Mouse (Mus musculus): ENCODE measurements around the gene Prpf19.

Gene Prpf19

DNA sequence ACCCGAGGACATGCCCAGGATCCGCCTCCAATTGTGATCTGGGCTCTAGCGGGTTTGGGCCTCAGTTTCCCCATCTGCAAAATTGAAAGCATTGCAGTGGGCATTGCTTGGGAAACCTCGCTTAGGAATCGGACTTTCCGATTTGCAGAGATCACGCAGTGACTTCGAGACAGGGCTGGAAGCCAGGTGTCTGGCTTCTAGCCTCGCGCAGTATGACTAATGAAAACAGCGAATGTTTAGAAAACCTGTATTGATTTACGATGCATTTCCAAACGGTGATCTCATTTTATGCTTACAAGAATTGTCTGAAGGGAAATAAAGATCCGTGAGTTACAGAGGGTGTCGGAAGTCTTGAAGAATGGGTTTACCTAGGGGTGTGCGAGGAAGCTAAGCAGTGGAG, 677 bp downstream of the Prpf19 start:
- DNase-seq (ENCODE audit: low read depth, low spot score): no peak

- no peak for DNase-seq (ENCODE audit: low read depth, low spot score)
Observed at GRCm38 (mm10) chr19:10896849-10897248, 1.8 kb downstream of the Prpf19 start.

DNA sequence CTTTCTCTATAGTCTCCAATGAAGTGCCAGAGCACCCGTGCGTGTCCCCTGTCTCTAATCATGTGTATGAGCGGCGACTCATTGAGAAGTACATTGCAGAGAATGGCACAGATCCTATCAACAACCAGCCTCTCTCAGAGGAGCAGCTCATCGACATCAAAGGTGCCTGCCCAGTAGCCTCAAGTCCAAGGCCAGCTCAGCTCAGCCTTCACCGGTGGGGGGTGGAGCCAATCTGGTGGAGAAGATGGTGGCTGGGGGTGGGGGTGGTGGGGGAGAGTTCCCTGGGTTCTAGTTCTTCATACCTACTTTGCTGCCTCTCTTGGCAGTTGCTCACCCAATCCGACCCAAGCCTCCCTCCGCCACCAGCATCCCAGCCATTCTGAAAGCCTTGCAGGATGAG, 2.5 kb downstream of the Prpf19 start:
- no peak for DNase-seq (ENCODE audit: low read depth, low spot score)

- DNase-seq (ENCODE audit: low read depth, low spot score): peak; percentile 87
Observed at GRCm38 (mm10) chr19:10900315-10900714, 5.3 kb downstream of the Prpf19 start.

DNA sequence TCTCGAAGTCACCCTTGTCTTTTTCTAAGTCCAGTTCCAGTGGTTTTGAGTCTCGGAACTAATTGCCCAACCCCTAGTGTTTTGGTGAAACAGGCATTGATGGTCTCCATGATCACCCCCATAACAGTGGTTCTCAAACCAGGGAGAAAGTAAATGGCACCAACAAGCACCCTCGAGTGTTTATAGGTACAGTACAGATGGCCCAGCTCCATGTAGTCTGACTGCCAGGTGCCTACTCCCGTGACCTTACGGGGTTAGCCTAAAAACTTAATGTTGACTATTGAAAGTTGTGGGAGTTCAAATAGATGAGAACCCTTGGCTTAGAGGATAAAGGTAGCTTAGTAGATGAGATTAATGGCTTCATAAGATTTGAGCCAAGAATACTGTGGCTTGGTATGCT, 6.0 kb downstream of the Prpf19 start:
- DNase-seq (ENCODE audit: low read depth, low spot score): no peak

DNA sequence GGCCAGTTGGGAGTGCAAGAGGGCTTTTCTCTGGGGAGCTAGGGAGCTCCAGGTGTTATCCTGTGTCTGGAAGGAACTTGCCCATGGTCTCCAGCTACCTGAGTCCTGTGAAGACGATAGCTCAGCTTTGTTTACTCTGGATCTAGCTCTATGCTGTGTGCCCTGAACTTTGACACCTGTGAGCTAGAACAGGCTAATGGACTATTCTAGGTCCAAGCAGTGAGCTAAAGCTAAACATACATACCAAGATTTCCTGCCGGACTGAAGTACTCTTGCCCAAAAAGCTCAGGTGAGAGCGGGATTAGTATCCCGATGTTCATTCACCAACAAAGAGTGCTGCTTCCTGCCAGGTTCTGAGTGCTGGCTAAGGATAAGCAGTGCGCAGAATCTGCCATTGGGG, 9.5 kb downstream of the Prpf19 start:
- no peak for DNase-seq (ENCODE audit: low read depth, low spot score)

DNA sequence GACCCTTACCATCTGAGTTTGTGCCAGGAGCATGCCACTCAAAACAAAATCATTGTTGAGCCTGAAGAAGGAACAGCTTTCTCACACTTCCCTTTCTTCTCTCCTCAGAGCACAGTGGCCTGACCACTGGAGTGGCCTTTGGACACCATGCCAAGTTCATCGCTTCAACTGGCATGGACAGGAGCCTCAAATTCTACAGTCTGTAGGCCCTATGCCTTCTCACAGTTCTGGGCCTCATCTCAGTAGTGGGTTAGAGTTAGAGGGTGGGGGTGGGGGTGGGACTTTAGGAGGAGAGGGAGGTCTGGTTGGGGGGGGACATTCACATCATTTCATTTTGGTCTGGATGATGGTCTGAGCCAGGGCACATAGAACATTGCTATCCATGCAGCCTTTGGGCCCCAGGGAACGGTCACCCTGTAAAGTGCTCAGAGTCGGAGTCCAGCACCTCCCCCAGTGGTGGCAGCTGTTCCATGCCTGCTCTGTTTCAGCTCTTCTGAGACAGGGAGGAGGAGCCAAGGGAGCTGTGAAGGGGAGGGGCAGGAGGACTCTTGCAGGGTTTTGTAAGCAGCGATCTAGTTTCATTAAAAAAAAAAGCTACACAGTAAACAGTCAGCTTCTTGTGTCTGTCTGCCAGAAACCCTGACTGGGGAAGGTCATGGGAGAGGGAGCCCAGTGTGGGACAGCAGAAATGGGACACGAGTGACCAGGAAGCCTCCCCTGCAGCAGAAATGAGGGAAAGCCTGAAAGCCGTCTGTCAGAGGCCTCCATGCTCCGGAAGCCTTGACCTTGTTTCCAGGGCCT, 10.1 kb downstream of the Prpf19 start:
- DNase-seq (ENCODE audit: low read depth, low spot score): peak; percentile 86

DNA sequence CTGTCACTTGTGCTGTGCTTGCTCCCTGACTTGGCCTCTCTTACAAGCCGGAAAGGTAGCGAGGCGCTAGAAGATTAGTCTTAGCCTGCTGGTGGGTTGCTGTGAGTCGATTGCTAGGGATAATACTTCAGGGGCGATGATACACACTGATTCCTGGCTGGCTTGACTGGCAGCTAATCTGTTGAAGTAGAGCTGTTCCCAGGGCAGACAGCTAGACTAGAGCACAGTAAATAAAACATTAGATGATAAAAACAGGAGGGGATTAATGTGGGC, 10.6 kb downstream of the Prpf19 start:
- no peak for DNase-seq (ENCODE audit: low read depth, low spot score)

DNA sequence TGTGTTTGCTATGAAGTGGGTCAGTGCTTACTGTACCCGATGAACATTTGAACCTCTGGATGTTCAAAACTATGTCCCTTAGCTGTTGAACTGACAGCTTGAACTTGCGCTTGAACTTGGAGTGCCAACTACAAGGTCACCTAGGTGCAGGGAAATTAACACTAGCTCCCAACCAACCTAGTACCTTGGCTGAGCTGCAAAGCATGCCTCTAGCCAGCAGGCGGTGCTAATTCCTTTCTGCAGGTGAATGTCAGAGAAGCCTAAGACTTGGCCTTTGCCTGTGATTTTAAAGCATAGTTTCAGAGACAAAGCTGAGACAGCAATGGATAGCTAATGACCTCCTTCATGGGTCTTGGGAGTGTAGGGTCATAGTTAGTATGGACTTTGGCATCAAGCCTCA, 12.9 kb downstream of the Prpf19 start:
- DNase-seq (ENCODE audit: low read depth, low spot score): peak; percentile 59

DNA sequence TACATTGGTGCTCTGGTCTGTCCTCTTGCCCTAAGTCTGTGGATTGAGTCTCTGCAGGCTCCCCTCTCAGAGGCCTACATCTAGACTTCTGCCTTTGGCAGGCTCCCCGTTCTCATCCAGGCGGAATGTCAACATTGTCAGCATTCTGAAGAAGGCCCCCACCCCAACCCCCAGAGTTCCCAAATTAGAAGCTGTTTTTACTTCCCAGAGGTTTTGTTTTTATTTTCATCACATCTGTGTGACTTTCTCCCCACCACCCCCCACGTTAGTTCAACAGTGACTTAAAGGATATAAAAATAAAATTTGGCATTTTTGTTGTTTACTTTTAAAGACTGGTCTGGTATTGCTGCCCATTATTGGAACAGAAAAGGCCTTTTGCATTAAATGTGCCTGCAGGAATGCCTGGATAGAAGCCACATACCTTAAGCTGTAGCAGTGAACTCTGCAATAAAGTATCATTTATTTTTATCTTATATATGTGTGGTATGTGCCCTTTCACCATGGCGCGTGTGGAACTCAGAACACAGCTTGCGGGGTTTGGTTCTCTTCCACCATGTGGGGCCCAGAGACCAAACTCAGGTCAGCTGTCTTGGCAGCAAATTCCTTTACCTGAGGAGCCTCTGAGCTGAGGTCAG, 14.2 kb downstream of the Prpf19 start:
- no peak for DNase-seq (ENCODE audit: low read depth, low spot score)

DNA sequence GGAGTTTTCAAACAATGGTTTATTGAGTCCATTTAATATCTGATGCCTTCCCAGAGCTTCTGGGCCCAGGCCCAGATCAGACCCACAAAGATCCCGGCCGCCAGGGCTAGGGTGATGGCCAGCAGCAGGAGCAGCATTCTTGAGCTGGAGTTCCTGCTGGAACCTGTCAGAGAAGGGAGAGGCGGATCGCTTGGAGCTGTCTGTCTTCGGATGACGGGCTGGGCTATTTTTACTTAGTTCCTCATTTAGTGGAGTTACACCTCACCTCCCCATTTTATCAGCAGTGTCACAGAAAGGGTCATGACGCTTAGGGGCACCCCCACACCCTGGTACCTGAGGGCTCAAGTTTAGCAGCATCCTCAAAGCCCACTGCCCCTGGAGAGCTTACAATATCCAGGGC, 19.3 kb downstream of the Prpf19 start:
- peak; percentile 40 for DNase-seq (ENCODE audit: low read depth, low spot score)

DNA sequence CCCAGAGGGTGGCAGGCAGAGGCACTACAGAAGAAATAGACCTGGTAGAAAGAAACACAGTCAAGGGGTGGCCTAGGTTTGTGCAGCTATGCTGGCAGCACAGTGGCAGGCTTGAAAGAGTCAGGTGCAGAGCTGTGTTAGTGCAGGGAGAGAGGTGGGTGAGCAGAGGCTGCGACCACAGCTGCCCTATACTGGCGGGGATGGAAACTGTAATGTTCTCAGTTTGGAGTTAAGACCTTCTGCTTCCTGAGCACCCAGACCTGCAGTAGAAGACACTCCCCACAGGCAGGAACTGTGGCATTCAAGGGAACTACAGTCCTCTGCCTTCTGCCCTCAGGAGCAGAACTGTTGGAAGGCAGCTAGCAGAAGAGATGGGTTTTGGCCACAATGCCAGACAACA, 19.8 kb downstream of the Prpf19 start:
- no peak for DNase-seq (ENCODE audit: low read depth, low spot score)

- no peak for DNase-seq (ENCODE audit: low read depth, low spot score)
Observed at GRCm38 (mm10) chr19:10916506-10916905, 21.5 kb downstream of the Prpf19 start.

- no peak for DNase-seq (ENCODE audit: low read depth, low spot score)
Observed at GRCm38 (mm10) chr19:10918321-10918991, 23.4 kb downstream of the Prpf19 start.

DNA sequence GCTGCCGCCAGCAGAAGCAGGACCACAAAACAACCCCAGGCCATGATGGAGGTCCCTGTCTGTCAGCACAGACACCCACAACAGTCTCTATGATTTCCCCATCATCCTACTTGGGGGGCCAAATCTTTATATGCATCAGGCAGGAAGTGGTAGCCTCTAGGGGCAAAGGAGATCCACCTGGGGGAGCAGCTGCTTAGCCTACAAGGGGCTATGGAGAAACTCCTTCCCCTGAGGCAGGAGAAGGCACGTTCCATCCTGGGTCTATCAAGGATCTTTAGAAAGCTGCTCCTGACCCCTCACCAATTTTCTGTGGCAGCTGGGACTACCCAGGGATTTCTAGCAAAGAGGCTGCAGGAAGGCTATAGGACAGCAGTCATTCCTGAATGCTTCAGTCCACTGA, 25.5 kb downstream of the Prpf19 start, which contains the start of gene Zp1:
TSS of gene Zp1 (minus strand) at position 101 of the 400 bp plus-strand sequence.
- DNase-seq (ENCODE audit: low read depth, low spot score): no peak

GRCm38 (mm10) chr19:10921058-10921457, 26.0 kb downstream of the Prpf19 start:
- DNase-seq (ENCODE audit: low read depth, low spot score): no peak

- no peak for DNase-seq (ENCODE audit: low read depth, low spot score)
Observed at GRCm38 (mm10) chr19:10924220-10924619, 29.2 kb downstream of the Prpf19 start.

DNA sequence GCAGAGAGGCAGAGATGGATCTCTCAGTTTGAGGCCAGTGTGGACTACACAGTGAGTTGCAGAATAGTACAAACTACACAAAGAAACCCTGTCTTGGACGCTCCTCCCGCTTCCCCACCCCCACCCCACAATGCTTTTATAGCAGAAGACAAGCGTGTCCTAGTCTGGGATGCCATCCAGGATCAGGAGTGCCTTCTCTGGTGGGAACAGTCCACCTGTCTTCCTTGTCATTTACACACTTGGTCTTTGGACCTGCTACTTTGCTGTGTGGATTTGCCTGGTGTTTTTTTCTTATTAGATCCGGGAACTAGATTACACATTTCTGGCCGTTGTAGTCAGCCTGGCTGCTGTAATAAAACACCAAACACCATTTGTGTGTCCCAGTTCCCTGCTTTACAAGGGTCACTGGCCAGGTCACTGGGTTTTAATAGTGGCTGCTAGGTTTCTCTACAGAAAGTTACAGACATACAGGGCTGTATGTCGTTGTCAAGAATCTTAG, 31.1 kb downstream of the Prpf19 start:
- DNase-seq (ENCODE audit: low read depth, low spot score): no peak

DNA sequence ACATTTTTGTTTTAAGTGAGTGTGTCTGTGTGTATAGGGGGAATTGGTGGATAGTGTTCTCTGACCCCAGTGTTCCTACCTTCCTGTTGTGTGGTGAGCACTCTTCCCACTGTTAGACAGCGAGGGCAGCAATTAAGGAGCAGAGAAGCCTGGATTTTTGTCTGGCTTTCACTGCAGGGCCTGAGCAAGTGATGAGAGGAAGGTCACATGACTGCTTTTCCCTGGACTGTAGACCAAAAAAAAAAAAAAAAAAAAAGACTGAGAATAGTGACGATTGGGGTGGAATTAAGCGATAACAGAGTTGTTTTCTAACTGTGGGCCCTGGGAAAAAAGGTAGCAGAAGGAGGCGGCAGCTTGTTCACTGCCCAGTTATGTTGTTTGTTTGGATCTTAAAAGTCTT, 31.6 kb downstream of the Prpf19 start:
- DNase-seq (ENCODE audit: low read depth, low spot score): no peak

DNA sequence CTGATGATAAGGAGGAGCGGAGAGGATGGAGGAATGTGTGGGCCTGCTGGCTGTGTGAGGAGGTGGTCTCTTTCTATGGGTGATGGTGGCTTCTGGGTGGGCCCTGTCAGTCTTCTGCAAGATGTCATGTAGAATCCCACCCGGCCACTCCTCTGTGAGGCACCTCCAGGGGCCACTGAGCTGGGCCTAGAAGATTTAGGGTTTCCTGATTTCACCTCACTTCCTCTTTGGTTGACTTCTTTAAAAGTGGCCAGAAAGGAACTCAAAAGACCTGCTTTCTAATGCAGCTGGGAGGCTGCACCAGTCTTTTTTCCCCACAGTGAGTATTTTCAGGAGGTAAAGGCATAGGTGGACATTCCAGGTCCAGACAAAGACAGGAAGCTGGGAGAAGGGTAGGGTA, 35.6 kb downstream of the Prpf19 start:
- no peak for DNase-seq (ENCODE audit: low read depth, low spot score)

DNA sequence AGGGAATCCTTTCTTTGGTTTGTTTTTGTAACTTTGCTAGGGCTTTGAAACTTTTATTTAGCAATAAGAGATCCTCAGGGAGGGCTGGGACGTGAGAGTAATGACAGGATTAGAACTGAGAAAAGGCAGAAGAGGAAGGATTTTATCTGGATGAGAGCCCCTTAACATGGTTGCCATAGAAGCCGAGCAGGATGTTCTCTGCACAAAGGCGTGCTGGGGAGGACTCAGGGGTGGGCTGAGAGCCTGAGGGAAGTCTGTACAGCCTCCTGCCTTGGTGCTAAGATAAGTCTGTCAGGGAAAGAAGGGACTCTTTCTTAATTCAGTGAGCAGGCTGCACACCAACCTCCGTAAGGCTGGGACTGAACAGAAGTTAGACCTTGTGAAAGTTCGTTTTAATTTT, 40.0 kb downstream of the Prpf19 start:
- no peak for DNase-seq (ENCODE audit: low read depth, low spot score)

GRCm38 (mm10) chr19:10936077-10936476, 41.0 kb downstream of the Prpf19 start:
- no peak for DNase-seq (ENCODE audit: low read depth, low spot score)

DNA sequence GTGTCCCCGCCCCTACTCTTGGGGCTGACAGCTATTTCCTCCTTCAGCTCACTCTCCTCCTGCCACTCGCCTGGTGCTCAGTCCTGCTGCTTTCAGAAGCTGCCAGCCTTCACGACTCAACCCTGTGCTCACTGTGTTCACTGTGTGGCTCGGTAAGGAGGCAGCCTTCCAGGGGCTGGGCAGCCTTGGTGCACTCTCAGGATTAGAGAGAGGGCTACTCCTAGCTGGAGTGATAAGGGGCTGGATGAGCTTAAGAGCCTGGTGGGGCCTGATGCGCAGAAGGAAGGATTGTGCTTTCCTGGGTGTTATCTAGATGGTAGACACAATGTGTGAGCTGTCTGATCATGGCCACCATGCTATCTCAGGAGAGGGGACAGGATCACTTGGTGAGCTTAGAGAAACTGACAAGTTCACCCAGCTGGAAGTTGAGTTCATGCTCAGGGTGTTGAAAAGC, 42.1 kb downstream of the Prpf19 start, which contains the start of gene Ptgdr2:
TSS of gene Ptgdr2 (plus strand) at position 51 of the 454 bp plus-strand sequence.
- DNase-seq (ENCODE audit: low read depth, low spot score): no peak

Data from skeletal muscle tissue, adult 2 months (tissue).